ENCODE assay signal across 25 mouse cellular contexts in genomic region chr11:59645036-59645435, GRCm38 (mm10). TPM values are rescaled to one million over a fixed set of nuclear protein-coding genes. Genes with fewer than 3 reads are reported as not detected.
DNase-seq lines count a peak whose midpoint lies in the region; ATAC-seq lines count a peak whose summit lies in the region.
"Had no signal": no experiment of that assay in that cellular context is flagged by ENCODE, and none has a peak within 500 bp of the region (broad histone marks: within the 10 kb centered on the region; RNA-seq: fewer than 3 reads in every experiment).

No protein-coding gene starts in this region.

- DNase-seq in frontal cortex, postnatal 10 days (ENCODE audit: low spot score in 2 of 2) = no peak
- DNase-seq in lung, postnatal 4 days = peak; percentile 16 to 57
- DNase-seq in embryonic facial prominence, embryonic 10.5 days (ENCODE audit: low spot score) = no peak
- DNase-seq: adrenal gland, postnatal 10 days; B cell, adult 2 months; cerebellum, adult 11 months; cerebellum, adult 8-10 months; cerebellum, postnatal 14 days; embryo, embryonic 11 days; gastrocnemius, adult 2 months; gastrocnemius, postnatal 25 days; heart, postnatal 10 days had no signal

- peak; percentile 38; the same call in 1 of the 2 replicates for ATAC-seq in frontal cortex, adult (ENCODE audit: low TSS enrichment)
- ATAC-seq in heart, embryonic 16.5 days (replicated peaks; ENCODE audit: extremely low read depth, insufficient read depth, low FRiP score) = no peak
- ATAC-seq in heart, embryonic 12.5 days (ENCODE audit: insufficient number of reproducible peaks, low FRiP score) = no peak
- ATAC-seq in lung, embryonic 16.5 days (ENCODE audit: low read depth) = peak; percentile 93
- ATAC-seq: CD4-positive, CD25-positive, alpha-beta regulatory T cell, adult 4 months; forebrain, embryonic 16.5 days had no signal

- H3K4me3 ChIP-seq in heart, embryonic 16.5 days (ENCODE audit: low read length) = no peak overlapping the region
- no peak overlapping the region for H3K4me3 ChIP-seq in heart, embryonic 12.5 days
- H3K4me3 ChIP-seq in lung, embryonic 16.5 days (ENCODE audit: low read length) = no peak overlapping the region; the same call in 1 of the 2 replicates
- H3K4me3 ChIP-seq in embryonic facial prominence, embryonic 10.5 days = no peak overlapping the region
- H3K4me3 ChIP-seq: embryonic facial prominence, embryonic 12.5 days; gastrocnemius, adult 2 months; heart, embryonic 10.5 days; hindbrain, embryonic 10.5 days had no signal

- no peaks in the 10 kb centered on the region for H3K27me3 ChIP-seq in heart, embryonic 16.5 days (ENCODE audit: control insufficient read depth, insufficient read depth, low read length)
- H3K27me3 ChIP-seq in heart, embryonic 12.5 days (replicated peaks) = peaks cover 14% of the 10 kb centered on the region; the same call in 1 of the 2 replicates
- H3K27me3 ChIP-seq in lung, embryonic 16.5 days (ENCODE audit: control insufficient read depth, insufficient read depth, low read depth, low read length) = no peaks in the 10 kb centered on the region
- H3K27me3 ChIP-seq in embryonic facial prominence, embryonic 10.5 days (replicated peaks; ENCODE audit: low read depth, poor library complexity, severe bottlenecking) = no peaks in the 10 kb centered on the region; the same call in 1 of the 2 replicates
- H3K27me3 ChIP-seq: embryonic facial prominence, embryonic 12.5 days had no signal

- WGBS in heart, embryonic 16.5 days = 29% methylated on average over 7 of the region's 7 CpGs
- WGBS in heart, embryonic 12.5 days = 45% methylated on average over 7 of the region's 7 CpGs
- 36% methylated on average over 7 of the region's 7 CpGs for WGBS in lung, embryonic 16.5 days
- 66% methylated on average over 7 of the region's 7 CpGs for WGBS in embryonic facial prominence, embryonic 10.5 days

- H3K36me3 ChIP-seq in heart, embryonic 16.5 days (ENCODE audit: control insufficient read depth, insufficient read depth) = no peaks in the 10 kb centered on the region
- H3K36me3 ChIP-seq in heart, embryonic 12.5 days = no peaks in the 10 kb centered on the region
- no peaks in the 10 kb centered on the region for H3K36me3 ChIP-seq in lung, embryonic 16.5 days (ENCODE audit: control insufficient read depth, insufficient read depth, low read length)
- no peaks in the 10 kb centered on the region for H3K36me3 ChIP-seq in embryonic facial prominence, embryonic 10.5 days (replicated peaks)
- H3K36me3 ChIP-seq: embryonic facial prominence, embryonic 12.5 days; G1E; heart, embryonic 10.5 days; hindbrain, embryonic 10.5 days had no signal

- peak overlapping the region; percentile 29; the same call in 1 of the 2 replicates for H3K9ac ChIP-seq in heart, embryonic 16.5 days (ENCODE audit: low read length)
- no peak overlapping the region for H3K9ac ChIP-seq in heart, embryonic 12.5 days
- no peak overlapping the region for H3K9ac ChIP-seq in lung, embryonic 16.5 days (ENCODE audit: low read length)
- H3K9ac ChIP-seq: embryonic facial prominence, embryonic 12.5 days; hindbrain, embryonic 14.5 days had no signal

- H3K4me1 ChIP-seq in heart, embryonic 16.5 days (ENCODE audit: control insufficient read depth, insufficient read depth, low read length) = peaks cover 8% of the 10 kb centered on the region; the same call in 1 of the 2 replicates
- H3K4me1 ChIP-seq in heart, embryonic 12.5 days (replicated peaks) = peaks cover 10% of the 10 kb centered on the region
- H3K4me1 ChIP-seq in lung, embryonic 16.5 days (replicated peaks; ENCODE audit: control insufficient read depth, insufficient read depth, low read length) = peaks cover 14% of the 10 kb centered on the region
- H3K4me1 ChIP-seq in embryonic facial prominence, embryonic 10.5 days = no peaks in the 10 kb centered on the region
- H3K4me1 ChIP-seq: embryonic facial prominence, embryonic 12.5 days; hindbrain, embryonic 10.5 days had no signal

- H3K27ac ChIP-seq in heart, embryonic 16.5 days (ENCODE audit: low read length) = no peak overlapping the region
- no peak overlapping the region for H3K27ac ChIP-seq in heart, embryonic 12.5 days (ENCODE audit: poor library complexity, severe bottlenecking)
- peak overlapping the region; percentile 79 for H3K27ac ChIP-seq in lung, embryonic 16.5 days (ENCODE audit: low read length)
- no peak overlapping the region for H3K27ac ChIP-seq in embryonic facial prominence, embryonic 10.5 days (replicated peaks)
- H3K27ac ChIP-seq: embryonic facial prominence, embryonic 12.5 days; gastrocnemius, adult 2 months; heart, embryonic 10.5 days; hindbrain, embryonic 10.5 days; hindbrain, embryonic 14.5 days had no signal

- H3K9me3 ChIP-seq in heart, embryonic 16.5 days (replicated peaks; ENCODE audit: control insufficient read depth, low read length) = no peaks in the 10 kb centered on the region
- no peaks in the 10 kb centered on the region for H3K9me3 ChIP-seq in heart, embryonic 12.5 days (replicated peaks)
- H3K9me3 ChIP-seq in lung, embryonic 16.5 days (ENCODE audit: control insufficient read depth, low read length) = no peaks in the 10 kb centered on the region
- H3K9me3 ChIP-seq in embryonic facial prominence, embryonic 10.5 days = no peaks in the 10 kb centered on the region
- H3K9me3 ChIP-seq: embryonic facial prominence, embryonic 12.5 days; G1E; heart, embryonic 10.5 days; hindbrain, embryonic 10.5 days had no signal

- H3K4me2 ChIP-seq in heart, embryonic 16.5 days (ENCODE audit: low read depth, low read length) = peak overlapping the region; percentile 12; the same call in 1 of the 2 replicates
- H3K4me2 ChIP-seq in heart, embryonic 12.5 days = no peak overlapping the region
- H3K4me2 ChIP-seq in lung, embryonic 16.5 days (ENCODE audit: low read depth, low read length) = peak overlapping the region; percentile 33
- H3K4me2 ChIP-seq: embryonic facial prominence, embryonic 12.5 days; hindbrain, embryonic 14.5 days had no signal

RNA-seq across cellular contexts. Expression of gene Mprip, which starts 16.1 kb away (rescaled TPM):
- polyA plus RNA-seq in heart, embryonic 16.5 days (2015; fragmentation: Nextera tagmentation; extraction: Ambion mirVana) = 26.6 and 34.2 TPM in 2 replicates
- 79.5 and 79.8 TPM in 2 replicates for polyA plus RNA-seq in heart, embryonic 12.5 days (2016; fragmentation: Nextera tagmentation; extraction: Ambion mirVana)
- polyA plus RNA-seq in lung, embryonic 16.5 days (2015; fragmentation: Nextera tagmentation; extraction: Ambion mirVana) = 52.9 and 59.0 TPM in 2 replicates
- 40.8 and 49.9 TPM in 2 replicates for polyA plus RNA-seq in embryonic facial prominence, embryonic 10.5 days (2016; fragmentation: Nextera tagmentation; extraction: Ambion mirVana)

RNA-seq across cellular contexts. Expression of gene Olfr223, which starts 51.9 kb away (rescaled TPM):
- not detected in 2 replicates for polyA plus RNA-seq in heart, embryonic 16.5 days (2015; fragmentation: Nextera tagmentation; extraction: Ambion mirVana)
- not detected in 2 replicates for polyA plus RNA-seq in heart, embryonic 12.5 days (2016; fragmentation: Nextera tagmentation; extraction: Ambion mirVana)
- polyA plus RNA-seq in lung, embryonic 16.5 days (2015; fragmentation: Nextera tagmentation; extraction: Ambion mirVana) = not detected in 2 replicates
- not detected in 2 replicates for polyA plus RNA-seq in embryonic facial prominence, embryonic 10.5 days (2016; fragmentation: Nextera tagmentation; extraction: Ambion mirVana)
- polyA plus RNA-seq: brain, embryonic 14.5 days; CD4-positive, CD25-positive, alpha-beta regulatory T cell, adult 4 months; embryonic facial prominence, embryonic 12.5 days; forebrain, embryonic 11.5 days; forebrain, embryonic 16.5 days; G1E; heart, embryonic 10.5 days; hindbrain, embryonic 10.5 days; hindbrain, embryonic 14.5 days had no signal

Comparison
In these comparisons a context has a peak if more than half of its experiments do, and no peak if none do; other contexts are left out.
1. ATAC-seq: peak in frontal cortex, adult (single experiment) and lung, embryonic 16.5 days (single experiment); none in heart, embryonic 16.5 days (single experiment) and heart, embryonic 12.5 days (single experiment).
2. DNase-seq: peak in lung, postnatal 4 days (2 of 2); none in frontal cortex, postnatal 10 days (0 of 2) and embryonic facial prominence, embryonic 10.5 days (single experiment).